Mouse (Mus musculus) gastrocnemius, postnatal 36 days (tissue): ENCODE data around the gene Gm5617. TPM values are rescaled to one million over a fixed set of nuclear protein-coding genes. Genes with fewer than 3 reads are reported as not detected.
"Not testable (repeated sequence)": the region's sequence is repeated elsewhere in the genome, so short reads cannot be mapped to it uniquely, and the experiment has no call there.

ENCODE experiments used
- DNase-seq, 2 experiments: peaks; one replicate each; pipeline ENCODE4 v3.0.0; 2022
- intact Hi-C: fragments of 180-260 bp; cut with DNase I; formaldehyde crosslinking; loops from one replicate; pipeline ENCODE4 v1.15.1; 2025
- total RNA-seq, 2 experiments: library from RNA; stranded (reverse); gene quantifications; 2 replicates each; pipeline ENCODE4 v1.2.3; 2021

Gene Gm5617
- total RNA-seq, 2 experiments from 2014 or later, result 9.2 to 10.1 TPM

- intact Hi-C loops, result loop anchor here (2.0 kb wide), 1 partner anchor 14 kb away; the partner anchor contains the start of genes Gm5617 and Rbm7
- peak; percentile 85 to 92 for DNase-seq
Measured at GRCm38 (mm10) chr9:48480411-48481213, 14.6 kb upstream of the Gm5617 start, which contains the start of gene Rexo2. Gene Rexo2, minus strand, starts transcription at chr9:48480623.

GRCm38 (mm10) chr9:48481214-48482134 is 13.8 kb upstream of the Gm5617 start:
- intact Hi-C loops, result loop anchor here (2.0 kb wide), 1 partner anchor 13 kb away; the partner anchor contains the start of genes Gm5617 and Rbm7
- no peak for DNase-seq

GRCm38 (mm10) chr9:48495548-48495932 is 298 bp downstream of the Gm5617 start:
- intact Hi-C loops, result loop anchor here (2.0 kb wide), 1 partner anchor 15 kb away; the partner anchor contains the start of gene Rexo2
- DNase-seq, result peak in 1 of 2 experiments; percentile 9

- intact Hi-C loops, result no loop called here
Measured at GRCm38 (mm10) chr9:48501192-48501591, 6.0 kb downstream of the Gm5617 start.

GRCm38 (mm10) chr9:48503001-48503400 is 7.8 kb downstream of the Gm5617 start:
- intact Hi-C loops, result no loop called here
- no peak for DNase-seq

More at GRCm38 (mm10) chr9:48501192-48501591, 6.0 kb downstream of the Gm5617 start:
- no peak for DNase-seq

- no peak for DNase-seq
- intact Hi-C loops, result no loop called here
Measured at GRCm38 (mm10) chr9:48504741-48505365, 9.6 kb downstream of the Gm5617 start.

GRCm38 (mm10) chr9:48510134-48510533 is 14.9 kb downstream of the Gm5617 start:
- intact Hi-C loops, result no loop called here
- no peak for DNase-seq

- intact Hi-C loops, result no loop called here
- DNase-seq, result no peak
Measured at GRCm38 (mm10) chr9:48515332-48515731, 20.1 kb downstream of the Gm5617 start.

GRCm38 (mm10) chr9:48516615-48517371 is 21.6 kb downstream of the Gm5617 start:
- DNase-seq, result no peak

GRCm38 (mm10) chr9:48517372-48518130 is 22.3 kb downstream of the Gm5617 start:
- intact Hi-C loops, result no loop called here
- no peak for DNase-seq

More at GRCm38 (mm10) chr9:48516615-48517371, 21.6 kb downstream of the Gm5617 start:
- intact Hi-C loops, result no loop called here

- DNase-seq, intact Hi-C loops: not testable (repeated sequence)
Measured at GRCm38 (mm10) chr9:48520405-48520804, 25.2 kb downstream of the Gm5617 start.

- intact Hi-C loops, result no loop called here
- DNase-seq, result no peak
Measured at GRCm38 (mm10) chr9:48525566-48525965, 30.3 kb downstream of the Gm5617 start.

GRCm38 (mm10) chr9:48526520-48526919 is 31.3 kb downstream of the Gm5617 start:
- intact Hi-C loops, result no loop called here
- no peak for DNase-seq

- intact Hi-C loops, result no loop called here
Measured at GRCm38 (mm10) chr9:48531294-48531693, 36.1 kb downstream of the Gm5617 start.

GRCm38 (mm10) chr9:48532203-48532602 is 37.0 kb downstream of the Gm5617 start:
- intact Hi-C loops, result no loop called here
- DNase-seq, result no peak

More at GRCm38 (mm10) chr9:48531294-48531693, 36.1 kb downstream of the Gm5617 start:
- no peak for DNase-seq

- DNase-seq, result no peak
- intact Hi-C loops, result no loop called here
Measured at GRCm38 (mm10) chr9:48532730-48533129, 37.5 kb downstream of the Gm5617 start.

GRCm38 (mm10) chr9:48536414-48536813 is 41.2 kb downstream of the Gm5617 start:
- intact Hi-C loops, result no loop called here
- no peak for DNase-seq

GRCm38 (mm10) chr9:48537616-48538015 is 42.4 kb downstream of the Gm5617 start:
- intact Hi-C loops, DNase-seq: not testable (repeated sequence)
